Mouse (Mus musculus): Measurements from ENCODE around the gene Fhad1. TPM values are rescaled to one million over a fixed set of nuclear protein-coding genes. Genes with fewer than 3 reads are reported as not detected.

Gene Fhad1
- polyA plus RNA-seq, 1 experiment = 4.9 TPM

DNA sequence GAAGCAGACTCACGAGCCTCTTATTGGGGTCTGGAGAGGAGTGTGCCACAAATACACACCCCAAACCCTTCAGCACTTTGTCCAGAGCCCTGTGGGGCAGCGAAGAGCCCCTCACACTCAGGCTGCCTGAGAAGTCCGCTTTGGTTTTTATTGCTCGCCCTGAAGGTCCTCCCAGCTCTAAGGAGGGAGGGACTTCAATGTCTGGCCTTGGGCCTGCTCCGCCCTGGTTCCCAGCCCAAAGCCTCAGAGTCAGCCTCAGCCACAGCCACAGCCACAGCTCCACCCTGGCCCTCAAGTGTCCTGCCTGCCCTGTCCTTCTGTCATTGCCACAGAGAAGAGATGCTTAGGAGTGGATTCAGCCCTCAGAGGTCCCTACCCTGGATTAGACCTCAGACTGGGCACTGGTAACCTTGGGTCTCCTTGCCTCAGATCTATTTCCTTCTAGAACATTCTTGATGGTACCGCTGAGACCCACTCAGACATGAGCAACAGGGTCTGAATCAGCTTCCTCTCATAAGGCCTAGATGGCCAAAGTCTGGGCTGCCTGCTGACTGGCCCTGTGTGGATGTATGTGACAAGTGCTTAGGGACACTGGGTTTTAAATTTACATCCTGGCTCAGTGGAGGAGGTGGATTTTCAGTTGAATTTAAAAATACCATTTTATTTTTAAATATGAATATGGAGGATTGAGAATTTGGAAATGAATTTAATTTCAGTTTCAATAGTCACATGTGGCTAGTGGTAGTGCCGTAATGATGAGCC, 56.1 kb downstream of the Fhad1 start:
- Histone ChIP-seq H3K4me1 (ENCODE audit: control insufficient read depth, insufficient read depth, low read length) (peaks cover 48% of the 10 kb centered on the region), H3K27ac (ENCODE audit: insufficient read depth, low read depth, low read length) (peak overlapping the region; percentile 36), H3K4me3 (ENCODE audit: insufficient read depth, low read length) (no peak overlapping the region)
- TF ChIP-seq POLR2A (IDR thresholded peaks at IDR 0.05; ENCODE audit: borderline replicate concordance, low read depth, low read length) = no peak
- TF ChIP-seq CTCF (IDR thresholded peaks at IDR 0.05; ENCODE audit: low read depth, low read length) = no peak; the same call in 1 of the 2 replicates

DNA sequence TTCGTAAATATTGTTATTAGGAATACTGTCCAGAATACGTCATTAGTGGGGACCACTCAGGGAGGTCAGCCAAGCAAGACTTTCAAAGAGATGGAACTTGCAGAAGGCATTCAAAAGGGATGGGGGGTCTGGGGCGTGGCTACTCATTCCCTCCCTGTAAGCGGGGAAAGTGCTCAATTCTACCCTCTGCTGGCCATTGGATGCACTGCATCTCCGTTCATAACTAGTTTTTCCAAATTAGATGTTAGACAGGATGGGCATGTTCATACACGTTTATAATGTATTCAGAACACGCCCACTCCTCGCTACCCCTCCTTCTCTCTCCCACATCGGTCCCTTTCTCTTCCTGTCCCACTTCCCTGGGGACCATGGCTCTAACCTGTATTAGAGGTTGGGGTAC, 56.7 kb downstream of the Fhad1 start:
- Histone ChIP-seq H3K27ac (ENCODE audit: insufficient read depth, low read depth, low read length) (peak overlapping the region; percentile 51), H3K4me3 (ENCODE audit: insufficient read depth, low read length) (no peak overlapping the region), H3K4me1 (ENCODE audit: control insufficient read depth, insufficient read depth, low read length) (peaks cover 54% of the 10 kb centered on the region)
- TF ChIP-seq CTCF (IDR thresholded peaks at IDR 0.05; ENCODE audit: low read depth, low read length) = peak; percentile 73
- TF ChIP-seq POLR2A (IDR thresholded peaks at IDR 0.05; ENCODE audit: borderline replicate concordance, low read depth, low read length) = no peak

DNA sequence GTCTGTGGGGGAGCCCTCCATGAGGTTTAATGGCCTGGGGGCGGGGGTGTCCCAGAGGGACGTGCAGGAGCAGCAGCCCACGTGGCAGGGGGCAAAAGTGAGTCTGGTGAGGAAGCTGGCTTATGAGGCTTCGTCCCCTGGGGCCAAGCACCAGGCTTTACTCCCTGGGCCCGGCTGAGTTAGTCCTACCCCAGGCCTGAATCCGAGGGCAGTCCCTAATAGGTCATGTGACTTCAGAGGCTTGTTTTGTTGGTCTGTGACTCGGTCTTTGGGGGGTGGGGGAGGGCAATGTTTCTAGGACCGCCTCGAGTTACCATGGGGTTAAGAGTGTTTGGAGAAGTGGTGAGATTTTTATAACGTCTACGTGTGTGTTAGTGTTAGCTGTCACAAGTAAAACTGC, 57.1 kb downstream of the Fhad1 start:
- H3K4me3 ChIP-seq (ENCODE audit: insufficient read depth, low read length) = no peak overlapping the region
- TF ChIP-seq POLR2A (IDR thresholded peaks at IDR 0.05; ENCODE audit: borderline replicate concordance, low read depth, low read length) (no peak), CTCF (IDR thresholded peaks at IDR 0.05; ENCODE audit: low read depth, low read length) (no peak)
- peaks cover 53% of the 10 kb centered on the region for H3K4me1 ChIP-seq (ENCODE audit: control insufficient read depth, insufficient read depth, low read length)

DNA sequence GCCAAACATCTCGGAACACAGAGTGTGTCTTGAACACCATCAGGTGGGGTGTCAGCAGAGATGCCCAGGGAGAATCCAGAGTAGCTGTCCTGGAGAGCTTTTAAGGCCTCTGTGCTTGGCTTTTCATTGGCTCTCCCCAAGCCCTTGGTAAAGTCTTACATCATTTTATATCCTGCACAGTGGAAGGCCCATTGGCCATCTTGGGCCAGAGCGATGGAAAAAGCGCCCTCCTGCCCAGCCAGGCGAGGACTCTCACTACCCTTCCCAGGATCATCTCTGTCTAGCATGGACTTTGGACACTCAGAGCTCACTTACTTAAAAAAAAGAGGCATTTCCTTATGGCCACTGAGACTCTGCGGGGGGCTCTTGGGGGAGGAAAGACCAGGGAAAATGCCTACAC, 58.0 kb downstream of the Fhad1 start:
- peaks cover 56% of the 10 kb centered on the region for H3K4me1 ChIP-seq (ENCODE audit: control insufficient read depth, insufficient read depth, low read length)
- TF ChIP-seq POLR2A (IDR thresholded peaks at IDR 0.05; ENCODE audit: borderline replicate concordance, low read depth, low read length) (no peak), CTCF (IDR thresholded peaks at IDR 0.05; ENCODE audit: low read depth, low read length) (no peak)
- H3K4me3 ChIP-seq (ENCODE audit: insufficient read depth, low read length) = no peak overlapping the region

More for the DNA sequence above, 57.1 kb downstream of the Fhad1 start:
- H3K27ac ChIP-seq (ENCODE audit: insufficient read depth, low read depth, low read length) = peak overlapping the region; percentile 51

DNA sequence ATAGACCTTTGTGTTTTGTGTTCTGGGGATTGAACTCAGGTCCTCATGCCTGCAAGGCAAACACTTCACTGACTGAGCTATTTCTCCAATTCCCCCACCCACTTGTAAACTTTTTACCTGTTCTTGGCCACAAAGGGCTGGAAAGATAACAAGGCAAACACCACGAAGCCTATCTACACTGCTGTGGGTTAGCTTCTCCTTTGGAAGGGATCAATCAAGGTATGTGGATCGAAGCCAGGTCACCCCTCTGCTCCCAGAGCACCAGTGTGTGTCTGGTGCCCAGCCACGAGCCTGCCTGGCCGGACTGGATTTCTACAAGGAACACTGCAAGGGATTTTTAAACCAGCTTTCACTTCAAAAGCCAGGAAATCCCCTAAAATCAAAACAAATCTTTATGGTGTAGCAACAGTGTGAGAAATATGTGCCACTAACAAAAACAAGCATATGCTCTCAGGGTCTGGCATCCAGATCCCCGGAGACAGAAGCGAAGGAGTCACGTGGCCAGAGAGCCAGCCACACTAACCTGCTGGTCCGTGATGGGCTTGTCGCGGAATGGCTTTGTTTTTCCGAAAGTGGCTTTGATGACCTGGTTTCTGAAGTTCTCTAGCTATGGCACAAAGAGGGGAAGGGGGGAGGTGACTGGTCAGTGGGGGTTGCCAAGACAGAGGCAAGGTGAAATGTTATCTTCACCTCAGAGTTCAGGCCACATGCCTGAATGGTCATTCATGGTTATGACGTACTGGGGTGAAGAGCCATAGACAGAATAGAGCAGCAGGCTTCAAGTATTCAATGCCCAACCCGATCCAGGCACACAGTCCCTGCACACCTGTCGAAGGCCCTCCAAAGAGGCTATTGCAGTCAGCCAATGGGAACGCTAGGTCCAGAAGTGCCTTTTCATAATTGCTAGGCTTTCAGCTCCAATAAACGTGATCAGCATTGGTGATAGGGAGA, 59.8 kb downstream of the Fhad1 start:
- TF ChIP-seq POLR2A (IDR thresholded peaks at IDR 0.05; ENCODE audit: borderline replicate concordance, low read depth, low read length) (no peak), CTCF (IDR thresholded peaks at IDR 0.05; ENCODE audit: low read depth, low read length) (no peak)
- Histone ChIP-seq H3K27ac (ENCODE audit: insufficient read depth, low read depth, low read length) (no peak overlapping the region), H3K4me3 (ENCODE audit: insufficient read depth, low read length) (no peak overlapping the region), H3K4me1 (ENCODE audit: control insufficient read depth, insufficient read depth, low read length) (peaks cover 69% of the 10 kb centered on the region)

More for the DNA sequence above, 58.0 kb downstream of the Fhad1 start:
- no peak overlapping the region for H3K27ac ChIP-seq (ENCODE audit: insufficient read depth, low read depth, low read length)

DNA sequence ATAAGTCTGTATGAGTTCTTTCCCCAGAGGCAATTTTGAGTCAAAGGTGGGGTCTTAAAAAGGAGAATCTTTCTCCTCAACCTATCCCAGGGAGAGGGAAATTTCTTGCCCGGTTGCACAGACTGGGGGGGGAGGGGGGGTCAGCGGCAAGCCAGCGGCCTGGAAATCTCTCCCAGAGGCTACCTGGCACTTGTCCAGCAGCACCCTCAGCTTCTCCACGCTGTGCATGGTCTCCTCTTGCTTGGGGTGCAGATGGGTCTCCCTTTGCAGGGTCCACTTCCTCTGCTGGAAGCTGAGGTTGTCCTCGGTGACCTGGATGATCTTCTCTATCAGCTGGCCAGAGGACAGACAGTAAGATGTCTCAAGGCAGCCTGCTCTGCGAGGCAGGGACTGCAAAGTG, 61.0 kb downstream of the Fhad1 start:
- TF ChIP-seq CTCF (IDR thresholded peaks at IDR 0.05; ENCODE audit: low read depth, low read length) = no peak
- TF ChIP-seq POLR2A (IDR thresholded peaks at IDR 0.05; ENCODE audit: borderline replicate concordance, low read depth, low read length) = no peak
- H3K4me1 ChIP-seq (ENCODE audit: control insufficient read depth, insufficient read depth, low read length) = peaks cover 58% of the 10 kb centered on the region
- no peak overlapping the region for H3K27ac ChIP-seq (ENCODE audit: insufficient read depth, low read depth, low read length)
- no peak overlapping the region for H3K4me3 ChIP-seq (ENCODE audit: insufficient read depth, low read length)

DNA sequence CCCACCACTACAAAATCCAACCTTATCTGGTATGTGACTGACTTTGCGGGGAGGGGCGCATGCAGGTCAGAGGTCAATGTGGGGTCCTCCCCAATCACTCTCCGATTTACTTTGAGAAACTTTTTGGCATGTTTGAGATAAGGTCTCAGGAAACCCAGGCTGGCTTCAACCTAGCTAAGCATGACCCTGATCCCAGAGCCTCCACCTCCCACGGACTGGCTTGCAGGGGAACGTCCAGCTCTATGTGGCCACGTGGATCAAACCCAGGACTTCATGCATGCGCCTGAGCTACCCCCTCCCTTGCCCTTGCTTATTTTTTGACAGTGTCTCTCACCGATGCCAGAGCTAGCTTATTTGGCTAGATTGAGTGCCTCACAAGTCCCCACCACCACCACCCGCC, 61.6 kb downstream of the Fhad1 start:
- TF ChIP-seq CTCF (IDR thresholded peaks at IDR 0.05; ENCODE audit: low read depth, low read length) (no peak), POLR2A (IDR thresholded peaks at IDR 0.05; ENCODE audit: borderline replicate concordance, low read depth, low read length) (no peak)
- Histone ChIP-seq H3K4me1 (ENCODE audit: control insufficient read depth, insufficient read depth, low read length) (peaks cover 53% of the 10 kb centered on the region), H3K4me3 (ENCODE audit: insufficient read depth, low read length) (no peak overlapping the region), H3K27ac (ENCODE audit: insufficient read depth, low read depth, low read length) (peak overlapping the region; percentile 99)

DNA sequence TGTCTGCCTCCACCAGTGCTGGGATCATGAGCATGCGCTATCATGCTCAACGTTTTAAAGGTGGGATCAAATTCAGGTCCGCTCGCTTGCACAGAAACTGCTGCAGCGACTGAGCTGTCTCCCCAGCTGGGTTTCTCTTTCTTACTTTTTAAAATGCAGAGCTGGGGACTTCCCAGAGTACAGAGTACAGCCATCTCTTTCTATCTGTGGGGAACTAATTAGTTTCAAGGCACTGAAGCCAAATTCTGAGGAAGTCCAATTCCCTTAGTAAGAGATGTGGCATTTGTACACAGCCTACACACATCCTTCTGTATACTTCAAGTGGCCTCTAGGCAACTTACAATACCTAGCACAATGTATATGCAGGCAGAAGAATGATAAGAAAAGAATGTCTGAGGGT, 62.1 kb downstream of the Fhad1 start:
- TF ChIP-seq CTCF (IDR thresholded peaks at IDR 0.05; ENCODE audit: low read depth, low read length) = no peak
- no peak for TF ChIP-seq POLR2A (IDR thresholded peaks at IDR 0.05; ENCODE audit: borderline replicate concordance, low read depth, low read length)
- peak overlapping the region; percentile 44 for H3K4me3 ChIP-seq (ENCODE audit: insufficient read depth, low read length)
- H3K27ac ChIP-seq (ENCODE audit: insufficient read depth, low read depth, low read length) = peak overlapping the region; percentile 99
- peaks cover 49% of the 10 kb centered on the region for H3K4me1 ChIP-seq (ENCODE audit: control insufficient read depth, insufficient read depth, low read length)

DNA sequence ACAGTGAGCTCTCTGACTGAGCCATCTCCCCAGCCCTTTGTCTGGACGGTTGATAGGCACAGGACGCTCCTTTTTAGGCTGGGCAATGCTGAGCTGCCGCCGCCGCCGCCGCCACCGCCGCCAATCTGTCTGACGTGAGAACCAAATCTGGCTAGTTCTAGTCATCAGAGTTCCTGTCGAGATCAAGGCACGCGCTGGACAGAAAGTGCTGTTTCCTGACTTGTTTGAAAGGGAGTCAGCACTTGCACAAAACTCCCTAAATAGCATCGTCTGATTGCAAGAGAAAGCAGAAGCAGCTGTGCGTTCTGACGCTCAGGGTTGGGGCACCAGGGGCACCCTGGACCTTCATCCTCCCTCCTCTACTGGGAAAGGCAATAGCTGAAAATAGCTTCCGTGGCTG, 62.8 kb downstream of the Fhad1 start:
- peaks cover 43% of the 10 kb centered on the region for H3K4me1 ChIP-seq (ENCODE audit: control insufficient read depth, insufficient read depth, low read length)
- H3K4me3 ChIP-seq (ENCODE audit: insufficient read depth, low read length) = peak overlapping the region; percentile 44; the same call in 1 of the 2 replicates
- H3K27ac ChIP-seq (ENCODE audit: insufficient read depth, low read depth, low read length) = peak overlapping the region; percentile 99
- TF ChIP-seq POLR2A (IDR thresholded peaks at IDR 0.05; ENCODE audit: borderline replicate concordance, low read depth, low read length) = no peak
- TF ChIP-seq CTCF (IDR thresholded peaks at IDR 0.05; ENCODE audit: low read depth, low read length) = no peak

All from bone marrow macrophage, adult 2 months (primary cell).